Mouse (Mus musculus) layer of hippocampus, postnatal 14 days (tissue): ENCODE measurements around the gene Ppfia4. TPM values are rescaled to one million over a fixed set of nuclear protein-coding genes. Genes with fewer than 3 reads are reported as not detected.

ENCODE experiments used
- DNase-seq, 2 experiments: peaks; one replicate each; pipeline ENCODE4 v3.0.0; 2021 to 2022; ENCODE audit warnings: low spot score in 2 of 2, mixed read lengths in 1 of 2
- long read RNA-seq, 2 experiments: library from polyadenylated mRNA; stranded (forward); transcript quantifications; one replicate each; pipeline ENCODE4 v2.0.0; 2021
- total RNA-seq, 2 experiments: library from RNA; stranded (reverse); gene quantifications; 2 replicates each; pipeline ENCODE4 v1.2.3; 2021

Gene Ppfia4
- total RNA-seq: 10 to 100 TPM; 82.3 to 86.7 TPM
- long read RNA-seq, experiment 1, full-length matches to known transcripts: 1 of 72 reads
- long read RNA-seq, experiment 1, partial matches to known transcripts: 16 of 72 reads
- long read RNA-seq, experiment 1, other reads (novel, unspliced or antisense): 55 of 72 reads
- long read RNA-seq, experiment 2, full-length matches to known transcripts: 3 of 67 reads
- long read RNA-seq, experiment 2, partial matches to known transcripts: 16 of 67 reads
- long read RNA-seq, experiment 2, other reads (novel, unspliced or antisense): 48 of 67 reads

DNA sequence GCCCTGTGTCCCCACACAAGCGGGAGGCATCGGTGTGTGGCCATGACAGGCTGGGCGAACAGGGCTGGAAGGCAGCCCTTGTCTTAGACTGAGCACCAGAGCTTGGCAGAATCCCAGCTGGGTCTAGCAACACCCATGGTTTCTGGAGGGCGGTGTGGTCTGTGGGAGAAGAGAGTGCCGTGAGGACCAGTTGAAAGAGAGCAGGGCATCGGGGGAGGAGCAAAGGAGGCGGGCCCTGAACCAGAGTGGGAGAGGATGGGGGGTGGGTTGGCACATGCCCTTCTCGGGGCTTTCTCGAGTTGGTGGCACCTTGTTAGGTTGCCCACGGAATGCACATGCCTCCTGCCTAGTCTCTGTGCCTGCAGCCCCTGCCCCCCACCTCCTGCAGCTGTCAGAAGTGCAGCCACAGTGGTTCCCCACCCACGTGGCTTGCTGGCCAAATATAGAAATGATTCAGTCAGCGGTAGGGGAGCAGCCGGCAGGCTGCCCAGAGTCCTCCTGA, at the start of gene Ppfia4:
Ppfia4 (minus strand) TSS at position 159 of the 502 bp plus-strand sequence.
- peak; percentile 60 to 69 for DNase-seq

GRCm38 (mm10) chr1:134381795-134382625, 49.3 kb upstream of the Ppfia4 start:
- peak in 1 of 2 experiments; percentile 2 for DNase-seq

DNA sequence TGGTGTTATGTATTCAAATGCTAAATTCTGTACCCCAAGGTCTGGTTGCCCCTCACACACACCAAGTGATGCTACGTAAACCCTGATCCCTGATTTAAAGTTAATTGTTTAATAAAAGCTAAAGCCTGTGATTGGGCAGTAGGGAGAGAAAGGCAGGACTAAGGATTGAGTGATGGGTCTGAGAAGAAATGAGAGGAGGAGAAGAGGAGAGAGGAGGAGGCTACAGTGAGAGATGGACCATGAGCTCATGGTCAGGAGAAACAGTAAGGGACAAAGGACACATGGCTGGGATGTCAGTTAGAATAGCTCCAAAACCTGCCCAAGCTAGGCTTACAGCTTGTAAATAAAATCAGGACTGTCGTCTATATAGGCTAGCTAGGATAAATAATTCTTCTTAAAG, 48.3 kb upstream of the Ppfia4 start:
- DNase-seq: no peak

GRCm38 (mm10) chr1:134374124-134374523, 41.4 kb upstream of the Ppfia4 start:
- DNase-seq: no peak

DNA sequence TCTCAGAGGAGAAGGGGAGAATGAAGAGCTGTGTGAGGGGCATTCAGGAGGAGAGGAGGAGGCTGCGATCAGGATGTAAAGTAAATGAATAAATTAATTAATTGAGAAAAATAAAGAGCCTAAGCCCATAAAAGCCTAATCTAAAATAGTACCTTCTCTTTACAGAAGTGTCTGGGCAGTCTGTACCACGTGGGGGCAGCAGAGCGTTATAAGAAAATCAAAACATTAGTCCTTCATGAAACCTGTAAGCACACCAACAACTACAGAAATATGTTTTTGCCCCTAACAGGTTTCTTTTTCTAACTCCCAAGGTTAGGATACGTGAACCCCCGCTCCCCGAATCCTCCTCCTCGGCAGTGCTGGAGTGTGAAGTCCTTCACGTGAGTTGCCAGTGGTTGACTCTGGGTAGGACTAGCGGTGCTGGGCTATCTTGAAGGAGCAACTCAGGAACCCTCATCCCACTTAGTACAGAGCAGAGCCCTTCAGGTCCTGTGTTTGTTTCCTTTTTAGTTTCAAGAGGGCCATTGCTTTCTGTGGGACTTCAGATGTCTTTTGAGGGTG, 36.1 kb upstream of the Ppfia4 start:
- peak; percentile 54 to 68 for DNase-seq

- DNase-seq: no peak
Observed at GRCm38 (mm10) chr1:134365491-134365890, 32.8 kb upstream of the Ppfia4 start.

- no peak for DNase-seq
Observed at GRCm38 (mm10) chr1:134363194-134363593, 30.5 kb upstream of the Ppfia4 start.

DNA sequence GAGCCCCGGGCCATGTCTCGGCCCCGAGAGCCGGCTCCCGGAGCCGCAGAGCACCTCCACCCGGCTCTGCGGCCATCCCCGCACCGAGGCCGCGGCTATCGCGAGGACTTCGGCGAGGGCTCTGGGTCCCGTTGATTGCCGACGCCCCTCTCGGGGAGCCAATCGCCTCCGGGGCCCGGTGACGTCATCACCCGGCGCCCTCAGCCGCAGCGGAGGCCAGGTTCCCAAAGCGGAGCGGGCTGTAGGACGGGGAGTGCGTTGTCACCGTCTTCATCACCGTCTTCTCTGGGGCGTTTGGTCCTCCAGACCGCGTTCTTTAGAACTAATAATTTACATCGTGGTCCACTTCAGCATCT, 29.1 kb upstream of the Ppfia4 start, which contains the start of gene Tmem183a:
Tmem183a (minus strand) TSS at position 123 of the 356 bp plus-strand sequence.
- peak; percentile 95 to 96 for DNase-seq

DNA sequence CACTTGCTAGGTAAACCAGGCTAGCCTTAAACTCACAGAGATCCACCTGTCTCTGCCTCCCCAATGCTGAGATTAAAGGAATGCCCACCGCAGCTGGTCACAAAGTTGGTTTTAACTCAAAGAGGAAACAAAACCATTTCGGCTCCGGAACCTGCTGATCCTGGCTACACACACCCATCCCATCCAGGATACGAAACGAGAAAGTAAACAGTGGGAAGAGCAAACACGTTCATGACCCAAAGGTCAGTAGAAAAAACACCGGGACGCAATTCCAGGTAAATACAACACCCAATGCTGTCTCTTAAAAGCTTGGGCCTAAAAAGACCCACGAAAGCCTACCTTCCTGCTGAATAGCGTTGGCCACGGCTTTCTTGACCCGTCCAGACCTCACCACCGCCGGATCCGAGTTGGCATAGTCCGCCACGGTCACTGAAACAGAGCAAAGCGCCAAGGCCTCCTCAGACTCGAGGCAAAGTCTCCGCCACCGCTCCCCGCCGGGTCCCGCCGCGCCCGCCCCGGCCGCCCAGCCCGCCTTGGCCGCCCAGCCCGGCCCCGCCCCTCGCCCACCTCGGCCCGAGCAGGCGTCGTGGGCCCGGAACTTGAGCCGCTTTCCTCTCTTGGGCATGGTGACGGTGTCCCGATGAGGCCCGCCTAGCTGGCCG, 28.6 kb upstream of the Ppfia4 start:
- no peak for DNase-seq

DNA sequence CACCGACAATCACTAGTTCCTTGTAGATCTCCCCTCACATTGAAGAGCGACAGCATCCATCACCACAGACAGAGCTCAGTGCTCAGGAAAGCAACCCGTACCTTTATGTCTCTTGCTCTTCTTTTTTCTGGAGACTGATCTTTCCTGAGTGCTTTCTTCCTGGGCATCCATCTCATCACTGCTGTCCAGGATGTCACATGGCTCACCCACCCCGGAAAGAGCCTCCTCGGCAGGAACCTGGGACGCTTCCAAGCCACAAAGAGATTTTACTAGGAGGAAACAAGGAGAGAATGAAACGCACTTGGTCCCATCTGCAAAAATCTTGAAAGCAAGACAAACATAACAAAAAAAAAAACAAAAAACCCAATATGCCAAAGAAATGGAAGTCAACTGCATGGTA, 27.9 kb upstream of the Ppfia4 start:
- DNase-seq: no peak

DNA sequence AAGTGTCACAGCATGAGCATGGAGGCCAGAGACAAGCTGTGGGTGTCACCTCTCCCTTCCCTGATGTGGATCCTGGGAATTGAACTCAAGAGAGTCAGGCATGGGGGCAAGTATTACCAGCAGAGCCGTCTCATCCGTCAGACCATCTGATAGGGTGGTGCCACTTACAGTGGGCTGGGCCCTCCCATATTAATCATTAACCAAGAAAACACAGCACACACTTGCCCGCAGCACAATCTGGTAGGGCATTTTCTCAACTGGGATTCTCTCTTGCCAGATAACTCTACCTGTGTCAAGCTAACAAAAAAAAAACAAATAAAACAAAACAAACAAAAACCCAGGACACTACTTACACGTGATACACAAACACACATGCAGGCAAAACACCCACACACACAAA, 24.7 kb upstream of the Ppfia4 start:
- DNase-seq: no peak

- DNase-seq: no peak
Observed at GRCm38 (mm10) chr1:134353326-134353725, 20.6 kb upstream of the Ppfia4 start.

GRCm38 (mm10) chr1:134347791-134348190, 15.1 kb upstream of the Ppfia4 start:
- no peak for DNase-seq

GRCm38 (mm10) chr1:134345075-134345474, 12.3 kb upstream of the Ppfia4 start:
- DNase-seq: no peak

DNA sequence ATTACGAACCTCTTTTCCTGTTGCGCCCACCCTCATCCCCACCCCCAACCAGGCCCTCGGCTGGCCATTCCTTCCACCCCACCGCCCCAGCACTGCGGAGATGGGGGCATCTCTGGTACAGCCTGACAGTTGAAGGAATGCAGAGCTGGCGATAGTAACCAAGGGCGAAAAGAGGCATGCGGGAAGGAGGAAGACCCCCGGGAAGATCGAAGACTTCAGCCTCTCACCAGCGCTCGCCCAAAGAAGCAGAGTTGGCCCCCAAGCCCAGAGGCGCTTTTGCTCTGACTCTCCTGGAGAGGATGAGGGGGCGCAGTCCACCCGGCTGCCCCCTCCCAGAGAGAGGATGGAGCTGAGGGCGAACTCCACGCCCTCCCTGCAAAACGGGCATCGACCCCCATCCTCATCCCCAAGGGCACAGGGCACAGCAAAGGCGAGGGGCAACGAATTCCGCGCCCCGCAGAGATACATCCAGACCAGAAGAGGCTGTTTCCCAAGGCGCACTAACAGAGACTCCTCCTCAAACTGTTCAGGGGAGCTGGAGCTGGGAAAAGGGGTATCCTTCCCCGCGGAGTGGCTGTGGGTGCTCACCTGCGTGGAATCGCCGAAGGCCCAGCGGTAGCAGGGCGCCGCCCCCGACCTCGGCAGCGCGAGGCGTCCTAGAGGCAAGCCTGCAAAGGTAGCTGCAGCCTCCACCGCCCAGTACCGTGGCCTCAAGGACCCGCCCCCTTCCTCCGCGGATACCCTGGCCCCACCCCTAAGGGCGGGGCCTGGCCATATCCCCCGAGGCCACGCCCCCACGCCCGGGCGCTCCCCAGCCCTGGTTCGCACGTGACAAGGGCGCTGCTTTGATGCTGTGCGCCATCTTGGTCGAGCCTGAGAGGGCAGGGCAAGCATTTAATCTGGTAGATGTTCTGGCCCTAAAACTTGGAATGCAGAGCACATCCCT, 11.6 kb upstream of the Ppfia4 start:
- peak; percentile 84 to 88 for DNase-seq

GRCm38 (mm10) chr1:134343567-134343966, 10.8 kb upstream of the Ppfia4 start:
- DNase-seq: no peak

- DNase-seq: no peak
Observed at GRCm38 (mm10) chr1:134342781-134343310, 10.1 kb upstream of the Ppfia4 start.

DNA sequence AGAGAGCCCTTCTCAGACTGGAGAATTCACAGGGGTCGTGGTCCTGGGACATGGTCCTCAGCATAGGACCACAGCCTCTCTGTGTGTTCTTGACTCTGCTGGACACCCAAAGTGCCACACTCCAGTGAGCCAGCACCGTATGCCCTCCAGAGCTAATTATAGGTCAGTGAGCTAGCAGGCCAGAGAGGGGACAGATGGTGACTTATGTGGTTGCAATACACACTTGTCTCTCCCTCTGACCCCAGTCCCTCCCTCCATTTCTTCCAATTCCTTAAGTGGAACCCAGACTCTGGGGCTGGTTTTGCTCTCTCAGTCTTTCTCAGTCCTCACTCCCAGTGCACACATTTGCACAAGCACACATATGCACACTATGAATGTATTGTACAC, 9.5 kb upstream of the Ppfia4 start:
- no peak for DNase-seq

DNA sequence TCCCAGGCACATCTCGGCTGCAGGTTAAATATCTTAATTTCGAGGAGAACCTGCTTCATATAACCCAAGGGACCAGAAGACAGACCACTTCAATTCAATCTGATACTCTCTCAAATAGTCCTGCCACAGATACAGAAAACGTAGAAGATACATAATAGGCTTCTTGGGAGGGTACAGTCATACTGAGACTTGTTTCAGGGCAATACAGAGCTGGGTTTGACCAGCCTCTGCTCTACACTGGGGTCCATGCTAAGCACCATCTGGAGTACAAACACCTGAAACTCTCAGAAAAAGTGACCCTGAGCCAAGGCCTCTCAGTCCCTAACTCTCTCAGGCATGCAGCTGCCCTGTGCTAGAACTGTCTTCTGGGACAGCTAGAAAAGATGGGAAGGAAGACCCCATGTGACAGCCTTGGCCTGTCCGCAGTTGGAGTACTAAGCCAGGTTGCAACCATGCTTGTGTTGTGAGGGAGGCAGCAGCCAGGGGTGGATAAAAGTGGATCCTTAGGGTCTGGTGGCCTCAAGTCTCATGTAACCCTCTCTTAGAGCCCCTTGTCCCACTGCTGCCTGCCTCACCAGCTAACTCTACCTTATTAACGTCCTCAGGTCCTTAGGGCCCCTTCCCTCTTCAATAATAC, 9.0 kb upstream of the Ppfia4 start:
- no peak for DNase-seq
